Comparison of ENCODE assay signal across 46 mouse cellular contexts in the genomic region with DNA sequence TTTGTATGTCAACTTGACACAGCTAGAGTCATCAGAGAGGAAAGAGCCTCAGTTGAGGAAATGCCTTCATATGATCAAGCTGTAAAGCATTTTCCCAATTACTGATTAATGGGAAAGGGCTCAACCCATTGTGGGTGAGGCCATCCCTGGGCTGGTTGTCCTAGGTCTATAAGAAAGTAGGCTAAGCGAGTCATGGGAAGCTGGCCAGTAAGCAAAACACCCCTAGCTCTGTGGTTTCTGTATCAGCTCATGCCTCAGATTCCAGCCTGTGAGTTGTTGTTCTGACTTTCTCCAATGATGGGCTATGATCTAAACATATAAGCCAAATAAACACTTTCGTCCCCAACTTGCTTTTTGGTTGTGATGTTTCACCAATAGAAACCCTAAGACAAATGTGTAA. TPM values are rescaled to one million over a fixed set of nuclear protein-coding genes. Genes with fewer than 3 reads are reported as not detected.
"Had no signal": no experiment of that assay in that cellular context is flagged by ENCODE, and none has a peak within 500 bp of the region (broad histone marks: within the 10 kb centered on the region; RNA-seq: fewer than 3 reads in every experiment).

No protein-coding gene starts in this region.

- DNase-seq: left cerebral cortex, postnatal 4 days; liver; liver, embryonic 13.5 days; liver, postnatal 0 days; lung, adult 18-20 months; lung, adult 2 months; lung, embryonic 14.5 days; lung, postnatal 10 days; lung, postnatal 14 days; lung, postnatal 36 days; lung, postnatal 4 days; midbrain, embryonic 14.5 days had no signal

- H3K4me1 ChIP-seq: limb, embryonic 10.5 days; limb, embryonic 12.5 days; limb, embryonic 13.5 days; limb, embryonic 15.5 days; liver, embryonic 12.5 days; liver, embryonic 13.5 days; liver, embryonic 15.5 days; lung, embryonic 15.5 days; megakaryocyte, embryonic 14.5 days; midbrain, embryonic 10.5 days; midbrain, embryonic 12.5 days; midbrain, embryonic 13.5 days; midbrain, embryonic 15.5 days had no signal

- H3K27ac ChIP-seq: limb, embryonic 10.5 days; limb, embryonic 12.5 days; limb, embryonic 13.5 days; limb, embryonic 15.5 days; liver, embryonic 12.5 days; liver, embryonic 13.5 days; liver, embryonic 14.5 days; liver, embryonic 15.5 days; lung, embryonic 15.5 days; macrophage; midbrain, embryonic 10.5 days; midbrain, embryonic 12.5 days; midbrain, embryonic 13.5 days; midbrain, embryonic 15.5 days had no signal

- H3K4me3 ChIP-seq: limb, embryonic 10.5 days; limb, embryonic 12.5 days; limb, embryonic 13.5 days; limb, embryonic 15.5 days; liver, embryonic 12.5 days; liver, embryonic 13.5 days; liver, embryonic 15.5 days; lung, embryonic 15.5 days; megakaryocyte, embryonic 14.5 days; midbrain, embryonic 10.5 days; midbrain, embryonic 12.5 days; midbrain, embryonic 13.5 days; midbrain, embryonic 15.5 days; myocyte had no signal

RNA-seq across cellular contexts. Expression of gene Tktl1, which starts 26.5 kb away (rescaled TPM):
- total RNA-seq: left cerebral cortex, adult 8-10 months; left cerebral cortex, postnatal 10 days; left cerebral cortex, postnatal 14 days; left cerebral cortex, postnatal 25 days; left cerebral cortex, postnatal 36 days; left cerebral cortex, postnatal 4 days; megakaryocyte progenitor cell, adult 5-6 weeks; megakaryocyte, adult 5-6 weeks; megakaryocyte-erythroid progenitor cell, adult 5-6 weeks; midbrain, postnatal 0 days; monocyte, adult 5-6 weeks had no signal
- polyA plus RNA-seq: limb, embryonic 11.5 days; liver, adult 2 months; liver, embryonic 11.5 days; liver, embryonic 12.5 days; liver, embryonic 13.5 days; liver, embryonic 14.5 days; liver, embryonic 15.5 days; liver, embryonic 16.5 days; liver, postnatal 0 days; lung, adult 2 months; lung, embryonic 14.5 days; lung, embryonic 15.5 days; lung, embryonic 16.5 days; lung, postnatal 0 days; macrophage; midbrain, embryonic 10.5 days; midbrain, embryonic 11.5 days; myocyte had no signal

RNA-seq across cellular contexts. Expression of gene Tex28, which starts 35.9 kb away (rescaled TPM):
- total RNA-seq: left cerebral cortex, adult 8-10 months; left cerebral cortex, postnatal 10 days; left cerebral cortex, postnatal 14 days; left cerebral cortex, postnatal 25 days; left cerebral cortex, postnatal 36 days; left cerebral cortex, postnatal 4 days; liver, adult 2 months; megakaryocyte progenitor cell, adult 5-6 weeks; megakaryocyte, adult 5-6 weeks; megakaryocyte-erythroid progenitor cell, adult 5-6 weeks; midbrain, postnatal 0 days; monocyte, adult 5-6 weeks had no signal
- polyA plus RNA-seq: limb, embryonic 10.5 days; limb, embryonic 11.5 days; limb, embryonic 12.5 days; limb, embryonic 13.5 days; limb, embryonic 14.5 days; limb, embryonic 15.5 days; liver, adult 2 months; liver, embryonic 11.5 days; liver, embryonic 12.5 days; liver, embryonic 13.5 days; liver, embryonic 14.5 days; liver, embryonic 15.5 days; liver, embryonic 16.5 days; liver, postnatal 0 days; lung, adult 2 months; lung, embryonic 14.5 days; lung, embryonic 15.5 days; lung, embryonic 16.5 days; lung, postnatal 0 days; macrophage; midbrain, embryonic 10.5 days; midbrain, embryonic 11.5 days; midbrain, embryonic 12.5 days; midbrain, embryonic 13.5 days; midbrain, embryonic 14.5 days; midbrain, embryonic 15.5 days; midbrain, embryonic 16.5 days; midbrain, postnatal 0 days; myocyte had no signal
